Mouse (Mus musculus): ENCODE data around the gene Eif2ak4. TPM values are rescaled to one million over a fixed set of nuclear protein-coding genes. Genes with fewer than 3 reads are reported as not detected.

Gene Eif2ak4
- polyA plus RNA-seq, 1 experiment from 2014 or later = 11.3 TPM

DNA sequence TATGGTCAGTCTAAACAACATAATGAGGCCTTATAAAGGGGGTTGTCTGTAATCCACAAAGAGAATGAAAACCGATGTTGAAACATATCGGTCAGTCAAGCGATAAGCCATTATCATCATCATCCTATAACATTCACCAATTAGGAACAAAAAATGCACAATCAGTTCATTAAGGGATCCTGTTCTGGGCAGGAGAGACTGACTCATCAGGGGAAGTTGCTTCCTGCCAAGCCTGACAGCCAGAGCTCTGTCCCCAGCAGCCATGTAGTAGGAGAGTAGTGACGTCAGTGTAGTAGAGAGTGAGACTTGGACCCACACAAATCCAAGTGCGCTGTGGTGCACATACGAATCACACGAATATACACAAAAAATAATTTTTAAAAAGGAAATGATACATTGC is 118.7 kb downstream of the Eif2ak4 start:
- H3K36me3 ChIP-seq (ENCODE audit: control insufficient read depth, insufficient read depth, low read length) = no peaks in the 10 kb centered on the region
- H3K27ac ChIP-seq (ENCODE audit: low read length) = no peak overlapping the region
- no peak overlapping the region for H3K4me3 ChIP-seq (replicated peaks; ENCODE audit: low read length)
- H3K9me3 ChIP-seq (replicated peaks; ENCODE audit: control insufficient read depth, low read length) = no peaks in the 10 kb centered on the region
- no peaks in the 10 kb centered on the region for H3K27me3 ChIP-seq (ENCODE audit: control insufficient read depth, insufficient read depth, low read length)
- no peak for ATAC-seq (ENCODE audit: insufficient read depth, low FRiP score)
- WGBS = 89% methylated on average over 7 of the region's 7 CpGs
- no peak overlapping the region for H3K9ac ChIP-seq (ENCODE audit: low read length)
- no peak overlapping the region for H3K4me2 ChIP-seq (ENCODE audit: low read depth, low read length)
- H3K4me1 ChIP-seq (ENCODE audit: control insufficient read depth, insufficient read depth, low read length) = peaks cover 15% of the 10 kb centered on the region

- ATAC-seq (ENCODE audit: insufficient read depth, low FRiP score) = no peak
- Histone ChIP-seq H3K4me1 (ENCODE audit: control insufficient read depth, insufficient read depth, low read length) (peaks cover 18% of the 10 kb centered on the region), H3K27me3 (ENCODE audit: control insufficient read depth, insufficient read depth, low read length) (no peaks in the 10 kb centered on the region), H3K9me3 (replicated peaks; ENCODE audit: control insufficient read depth, low read length) (no peaks in the 10 kb centered on the region), H3K4me3 (replicated peaks; ENCODE audit: low read length) (no peak overlapping the region), H3K27ac (ENCODE audit: low read length) (peak overlapping the region; percentile 57; the same call in 1 of the 2 replicates), H3K36me3 (ENCODE audit: control insufficient read depth, insufficient read depth, low read length) (no peaks in the 10 kb centered on the region), H3K4me2 (ENCODE audit: low read depth, low read length) (peak overlapping the region; percentile 24), H3K9ac (ENCODE audit: low read length) (peak overlapping the region; percentile 35; the same call in 1 of the 2 replicates)
- WGBS = 59% methylated on average over 8 of the region's 8 CpGs
These were observed 121.4 kb downstream of the Eif2ak4 start for GRCm38 (mm10) chr2:118509688-118510446.

DNA sequence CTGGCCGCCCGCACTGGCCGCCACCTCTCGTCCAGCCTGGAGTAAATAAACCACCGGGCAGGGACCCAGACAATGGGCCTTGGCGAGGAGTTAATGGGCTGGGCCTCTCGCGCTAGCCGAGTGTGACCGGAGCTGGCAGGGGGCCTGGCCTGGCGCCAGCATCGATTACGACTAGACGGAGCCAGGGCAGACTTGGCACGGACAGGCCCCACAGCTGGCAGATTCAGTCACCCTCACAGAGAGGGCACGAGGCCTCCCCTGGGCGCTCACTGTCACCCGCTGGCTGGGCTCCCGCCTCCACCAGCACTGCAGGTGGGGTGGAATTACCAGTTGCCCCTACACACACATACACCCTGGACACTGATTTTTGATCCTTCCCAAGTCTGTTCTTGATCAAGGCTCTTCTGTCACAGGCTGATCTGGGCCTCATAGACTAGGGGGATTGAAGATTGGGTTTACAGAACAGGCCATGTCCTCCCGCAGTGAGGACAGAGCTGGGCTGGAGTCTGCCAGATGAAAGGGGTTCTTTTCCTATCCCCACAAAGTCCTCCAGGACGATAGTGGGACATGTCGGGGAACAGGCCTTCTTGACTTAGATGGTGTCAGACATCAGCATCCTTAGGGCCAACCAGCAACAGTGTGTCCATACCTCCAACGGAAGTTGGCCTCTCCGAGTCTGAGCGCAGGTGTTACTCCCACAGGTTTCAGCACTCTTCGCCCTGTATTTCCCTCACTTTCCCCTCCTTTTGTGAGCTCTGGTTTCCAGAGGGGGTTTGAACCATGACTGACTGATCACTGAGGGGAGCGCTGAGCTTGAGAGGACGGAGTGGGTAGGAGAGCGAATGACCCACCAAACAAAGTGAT is 122.3 kb downstream of the Eif2ak4 start:
- H3K9me3 ChIP-seq (replicated peaks; ENCODE audit: control insufficient read depth, low read length) = no peaks in the 10 kb centered on the region
- peaks cover 18% of the 10 kb centered on the region for H3K4me1 ChIP-seq (ENCODE audit: control insufficient read depth, insufficient read depth, low read length)
- peak; percentile 90 for ATAC-seq (ENCODE audit: insufficient read depth, low FRiP score)
- no peaks in the 10 kb centered on the region for H3K27me3 ChIP-seq (ENCODE audit: control insufficient read depth, insufficient read depth, low read length)
- H3K9ac ChIP-seq (ENCODE audit: low read length) = peak overlapping the region; percentile 46
- peak overlapping the region; percentile 24 for H3K4me2 ChIP-seq (ENCODE audit: low read depth, low read length)
- 45% methylated on average over 29 of the region's 29 CpGs for WGBS
- H3K36me3 ChIP-seq (ENCODE audit: control insufficient read depth, insufficient read depth, low read length) = no peaks in the 10 kb centered on the region
- H3K4me3 ChIP-seq (replicated peaks; ENCODE audit: low read length) = no peak overlapping the region
- H3K27ac ChIP-seq (ENCODE audit: low read length) = peak overlapping the region; percentile 57

DNA sequence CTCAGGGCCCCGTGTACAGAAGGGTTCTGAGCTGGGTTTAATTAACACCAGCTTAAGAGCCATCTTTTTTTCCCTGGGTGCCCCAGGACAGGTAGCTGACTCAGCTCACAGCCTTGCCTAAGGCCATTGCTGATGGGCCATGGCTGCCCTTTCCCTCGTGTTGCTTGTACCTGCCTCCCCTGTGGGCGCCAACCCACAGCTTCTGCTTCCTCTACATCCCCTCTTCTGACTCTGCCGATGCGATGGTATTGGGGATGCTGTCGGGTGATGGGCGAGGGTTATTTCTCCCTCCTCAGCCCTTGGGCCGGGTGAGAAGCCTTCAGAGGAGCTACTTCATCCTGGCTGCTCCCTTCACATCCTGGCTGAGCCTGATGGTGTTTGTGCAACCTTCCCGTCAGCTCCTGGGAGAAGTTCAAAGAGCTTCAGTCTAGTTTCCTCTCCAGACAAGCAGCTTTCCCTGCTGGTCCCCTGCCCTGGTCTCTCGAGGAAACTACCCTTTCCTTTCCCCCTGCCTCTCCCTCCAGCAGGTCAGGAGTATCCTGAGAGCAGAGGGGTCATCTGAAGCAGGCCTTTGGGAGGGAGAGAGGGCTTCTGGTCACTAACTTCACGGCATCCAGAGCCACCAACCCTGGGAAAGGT is 123.5 kb downstream of the Eif2ak4 start:
- H3K9ac ChIP-seq (ENCODE audit: low read length) = peak overlapping the region; percentile 28; the same call in 1 of the 2 replicates
- no peak overlapping the region for H3K4me2 ChIP-seq (ENCODE audit: low read depth, low read length)
- H3K9me3 ChIP-seq (replicated peaks; ENCODE audit: control insufficient read depth, low read length) = no peaks in the 10 kb centered on the region
- H3K27ac ChIP-seq (ENCODE audit: low read length) = no peak overlapping the region
- H3K4me1 ChIP-seq (ENCODE audit: control insufficient read depth, insufficient read depth, low read length) = peaks cover 18% of the 10 kb centered on the region
- no peaks in the 10 kb centered on the region for H3K36me3 ChIP-seq (ENCODE audit: control insufficient read depth, insufficient read depth, low read length)
- no peak overlapping the region for H3K4me3 ChIP-seq (replicated peaks; ENCODE audit: low read length)
- WGBS = 64% methylated on average over 11 of the region's 11 CpGs
- H3K27me3 ChIP-seq (ENCODE audit: control insufficient read depth, insufficient read depth, low read length) = no peaks in the 10 kb centered on the region
- no peak for ATAC-seq (ENCODE audit: insufficient read depth, low FRiP score)

DNA sequence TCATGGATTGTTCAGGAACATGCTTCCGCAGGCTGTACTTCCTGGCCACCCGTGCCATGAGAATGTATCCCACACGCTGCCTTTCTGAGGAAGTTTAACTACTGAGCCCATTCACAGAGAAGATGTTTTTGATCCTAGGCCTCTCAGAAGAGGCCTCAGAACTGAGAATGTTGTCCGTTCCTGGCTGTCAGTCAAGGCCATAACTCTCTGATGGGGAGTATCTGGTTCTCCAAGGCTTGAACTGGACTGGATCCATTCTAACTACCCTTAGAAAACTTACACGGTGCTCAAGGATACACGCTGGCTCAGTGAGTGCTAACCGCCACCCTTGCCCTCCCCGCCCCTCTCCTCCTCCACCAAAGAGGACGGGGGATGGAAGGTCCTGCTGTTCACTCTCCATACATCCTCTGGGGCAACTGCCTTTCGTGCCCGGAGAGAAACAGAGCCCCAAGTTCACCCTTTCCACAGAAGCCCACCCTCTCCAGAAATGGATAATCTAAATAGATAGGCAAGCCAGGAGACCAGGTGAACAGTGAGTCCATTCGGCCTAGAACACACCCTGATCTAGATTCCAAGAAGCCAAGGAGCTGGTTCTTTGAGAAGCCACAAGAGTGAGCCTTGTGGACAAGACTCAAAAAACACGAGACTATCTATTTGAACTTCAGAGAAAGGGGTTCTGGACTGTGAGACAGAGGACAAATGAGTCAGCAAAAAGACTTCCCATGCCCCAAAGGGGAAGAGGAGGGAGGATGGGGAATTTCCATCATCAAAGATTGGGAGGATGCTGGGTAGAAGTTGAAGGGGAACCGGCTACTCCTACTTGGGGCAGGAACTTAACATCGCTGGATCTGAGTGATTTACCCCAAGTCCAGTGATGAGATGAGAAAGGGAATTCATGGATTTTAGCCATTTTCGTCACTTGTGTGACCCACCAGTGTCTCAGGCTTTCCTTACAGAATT is 124.3 kb downstream of the Eif2ak4 start:
- 71% methylated on average over 16 of the region's 16 CpGs for WGBS
- no peak for ATAC-seq (ENCODE audit: insufficient read depth, low FRiP score)
- H3K9me3 ChIP-seq (replicated peaks; ENCODE audit: control insufficient read depth, low read length) = no peaks in the 10 kb centered on the region
- peaks cover 18% of the 10 kb centered on the region for H3K4me1 ChIP-seq (ENCODE audit: control insufficient read depth, insufficient read depth, low read length)
- no peaks in the 10 kb centered on the region for H3K36me3 ChIP-seq (ENCODE audit: control insufficient read depth, insufficient read depth, low read length)
- H3K27me3 ChIP-seq (ENCODE audit: control insufficient read depth, insufficient read depth, low read length) = no peaks in the 10 kb centered on the region
- H3K4me2 ChIP-seq (ENCODE audit: low read depth, low read length) = no peak overlapping the region
- peak overlapping the region; percentile 28; the same call in 1 of the 2 replicates for H3K9ac ChIP-seq (ENCODE audit: low read length)
- no peak overlapping the region for H3K27ac ChIP-seq (ENCODE audit: low read length)
- no peak overlapping the region for H3K4me3 ChIP-seq (replicated peaks; ENCODE audit: low read length)

DNA sequence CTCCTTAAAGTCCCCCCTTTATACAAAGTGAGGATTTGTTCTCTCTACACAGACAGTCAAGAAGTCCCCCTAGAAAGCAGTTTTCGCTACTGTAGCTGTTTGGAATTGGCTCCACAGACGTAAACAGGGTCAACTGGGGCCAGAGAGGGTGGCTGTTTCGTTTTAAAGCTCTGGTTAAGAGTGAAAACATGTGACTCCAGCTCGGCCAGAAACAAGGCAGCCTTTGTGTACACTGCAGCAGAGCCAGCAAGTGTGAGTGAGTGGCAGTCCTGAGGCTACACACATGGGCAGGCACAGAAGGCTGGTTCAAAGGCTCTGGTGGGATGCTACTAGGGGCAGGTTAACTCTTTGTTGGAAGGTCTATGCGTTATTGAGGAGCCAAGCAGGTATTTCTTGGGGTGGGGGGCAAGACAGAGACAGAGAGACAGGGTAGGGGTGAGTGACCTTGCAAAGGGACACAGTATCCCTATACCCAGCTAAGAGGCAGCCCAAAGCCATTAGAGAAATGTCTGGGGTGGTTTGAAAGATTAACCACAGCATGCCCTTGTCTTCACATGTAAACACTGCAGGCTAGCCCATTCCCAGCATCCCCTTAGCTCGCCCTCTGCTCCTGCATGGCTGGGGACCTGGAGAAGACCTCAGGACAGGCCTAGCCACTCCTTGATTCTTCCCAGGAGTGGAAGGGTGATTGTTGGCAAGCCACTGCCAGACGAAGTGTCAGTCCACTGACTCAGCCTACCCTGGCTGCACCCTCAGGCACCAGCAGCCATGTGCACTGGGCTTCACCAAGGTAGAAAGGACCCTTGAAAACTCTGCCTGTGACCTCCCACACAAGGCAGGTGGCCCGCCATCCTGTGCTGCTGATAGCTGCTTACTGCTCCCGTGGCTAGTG is 131.9 kb downstream of the Eif2ak4 start:
- peak overlapping the region; percentile 23; the same call in 1 of the 2 replicates for H3K9ac ChIP-seq (ENCODE audit: low read length)

DNA sequence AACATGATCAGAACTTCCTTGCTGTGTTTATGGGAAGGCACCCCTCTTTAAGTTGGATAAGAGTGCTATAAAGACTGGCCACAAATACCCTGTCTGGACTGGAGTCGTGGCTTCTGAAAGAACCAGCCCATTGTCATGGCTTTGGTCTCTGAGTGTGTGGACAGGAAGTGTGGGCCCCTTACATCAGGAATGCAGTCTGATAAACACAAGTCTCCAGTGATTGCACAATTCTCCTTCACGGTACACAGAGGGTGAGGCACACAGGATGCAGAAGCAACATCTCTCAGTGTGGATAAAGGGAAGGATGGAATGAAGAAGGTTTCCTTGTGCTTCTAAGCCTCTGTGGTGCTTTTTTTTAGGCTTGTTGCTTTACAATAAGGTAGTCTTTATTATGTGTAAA is 133.8 kb downstream of the Eif2ak4 start:
- Histone ChIP-seq H3K9me3 (replicated peaks; ENCODE audit: control insufficient read depth, low read length) (no peaks in the 10 kb centered on the region), H3K9ac (ENCODE audit: low read length) (no peak overlapping the region), H3K36me3 (ENCODE audit: control insufficient read depth, insufficient read depth, low read length) (no peaks in the 10 kb centered on the region), H3K4me2 (ENCODE audit: low read depth, low read length) (no peak overlapping the region), H3K27ac (ENCODE audit: low read length) (peak overlapping the region; percentile 14; the same call in 1 of the 2 replicates), H3K27me3 (ENCODE audit: control insufficient read depth, insufficient read depth, low read length) (no peaks in the 10 kb centered on the region), H3K4me1 (ENCODE audit: control insufficient read depth, insufficient read depth, low read length) (peaks cover 20% of the 10 kb centered on the region), H3K4me3 (replicated peaks; ENCODE audit: low read length) (no peak overlapping the region)
- 13% methylated on average over 2 of the region's 2 CpGs for WGBS
- ATAC-seq (ENCODE audit: insufficient read depth, low FRiP score) = 0 out of 2 replicates have a peak, but pooled peaks have one; percentile 45

More for the DNA sequence above, 131.9 kb downstream of the Eif2ak4 start:
- H3K4me3 ChIP-seq (replicated peaks; ENCODE audit: low read length) = no peak overlapping the region
- peak; percentile 89 for ATAC-seq (ENCODE audit: insufficient read depth, low FRiP score)
- no peak overlapping the region; the same call in 1 of the 2 replicates for H3K4me2 ChIP-seq (ENCODE audit: low read depth, low read length)
- no peaks in the 10 kb centered on the region for H3K9me3 ChIP-seq (replicated peaks; ENCODE audit: control insufficient read depth, low read length)
- no peaks in the 10 kb centered on the region for H3K36me3 ChIP-seq (ENCODE audit: control insufficient read depth, insufficient read depth, low read length)
- H3K4me1 ChIP-seq (ENCODE audit: control insufficient read depth, insufficient read depth, low read length) = peaks cover 20% of the 10 kb centered on the region
- peak overlapping the region; percentile 71 for H3K27ac ChIP-seq (ENCODE audit: low read length)
- 39% methylated on average over 9 of the region's 9 CpGs for WGBS
- H3K27me3 ChIP-seq (ENCODE audit: control insufficient read depth, insufficient read depth, low read length) = no peaks in the 10 kb centered on the region

All from stomach, embryonic 16.5 days (tissue).